Mouse (Mus musculus): ENCODE measurements around the gene Eva1c.

Eva1c gene

DNA sequence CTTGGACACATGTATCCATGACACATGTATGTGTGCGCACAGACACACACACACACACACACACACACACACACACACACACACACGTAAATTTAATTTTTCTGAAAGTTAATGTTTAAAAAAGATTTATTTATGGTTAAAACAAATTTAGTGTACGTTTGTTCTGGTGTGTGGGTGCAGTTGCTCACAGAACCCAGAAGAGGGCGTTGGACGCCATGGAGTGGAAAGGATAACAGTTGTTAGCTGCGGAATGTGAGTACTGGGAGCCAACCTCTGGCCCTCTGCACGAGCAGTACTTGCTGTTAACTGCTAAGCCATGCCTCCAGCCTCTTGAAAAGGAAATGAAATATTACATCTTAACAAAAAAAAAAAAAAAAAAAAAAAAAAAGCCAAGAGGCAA lies at the start of gene Eva1c:
TSS of gene Eva1c (plus strand) at position 263 of the 400 bp plus-strand sequence.
- WGBS: 75% methylated on average over 7 of the region's 7 CpGs

DNA sequence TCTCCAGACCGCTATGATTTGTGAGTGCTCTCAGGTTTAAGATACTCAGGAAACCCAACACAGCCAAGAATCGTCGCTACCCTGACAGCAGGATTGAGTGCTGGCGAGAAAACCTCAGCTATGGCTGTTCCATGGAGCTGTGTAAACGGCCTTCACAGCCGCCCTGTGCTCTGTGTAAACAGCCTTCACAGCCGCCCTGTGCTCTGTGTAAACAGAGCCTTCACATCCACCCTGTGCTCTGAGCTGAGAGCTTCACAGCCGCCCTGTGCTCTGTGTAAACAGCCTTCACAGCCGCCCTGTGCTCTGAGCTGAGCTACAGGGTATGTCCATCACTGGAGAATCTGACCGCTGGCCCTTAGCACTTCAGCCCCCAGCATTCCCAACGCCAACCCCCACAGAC lies 46.7 kb upstream of the Eva1c start:
- 90% methylated on average over 11 of the region's 11 CpGs for WGBS

DNA sequence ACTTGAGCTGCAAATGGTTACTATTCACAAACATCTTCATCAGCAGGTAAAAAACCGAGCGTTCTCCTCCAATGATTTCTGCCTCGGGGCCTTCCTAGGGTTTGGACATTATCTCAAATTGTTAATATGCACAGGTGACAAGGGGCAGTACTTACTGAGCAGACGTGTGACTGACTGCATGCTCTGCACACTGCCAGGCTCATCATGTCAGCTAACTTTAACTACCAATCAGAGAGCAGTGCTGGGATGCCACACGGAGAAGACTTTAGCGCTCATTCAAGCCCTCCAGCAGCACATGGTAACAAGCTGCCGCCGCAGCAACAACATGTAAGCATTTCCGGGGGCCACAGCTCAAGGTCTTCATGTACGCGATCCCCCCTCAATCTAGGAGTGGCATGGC lies 43.2 kb upstream of the Eva1c start:
- WGBS: 92% methylated on average over 11 of the region's 11 CpGs

DNA sequence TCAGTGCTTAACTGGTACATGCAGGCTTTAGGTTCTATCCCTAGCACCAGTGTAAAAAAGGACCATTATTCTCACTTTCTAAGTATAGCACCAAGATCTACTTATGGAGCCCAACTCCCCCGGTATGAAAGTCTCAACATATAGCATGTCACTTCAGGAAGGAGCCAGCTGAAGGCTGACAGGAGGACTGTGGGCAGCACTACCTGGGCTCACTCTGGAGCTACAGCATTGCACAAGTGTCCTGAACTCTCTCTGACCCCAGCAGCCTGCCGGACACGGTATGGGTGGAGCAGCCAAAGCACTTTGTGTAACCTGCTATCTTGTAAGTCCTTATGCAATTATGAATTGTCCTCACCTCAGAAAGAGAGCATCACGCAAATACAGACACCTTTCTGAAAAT lies 41.3 kb upstream of the Eva1c start:
- WGBS: 55% methylated on average over 4 of the region's 4 CpGs

- WGBS: 93% methylated on average over 6 of the region's 6 CpGs
Observed at GRCm38 (mm10) chr16:90788580-90788979, 37.9 kb upstream of the Eva1c start.

GRCm38 (mm10) chr16:90790946-90791345 lies 35.6 kb upstream of the Eva1c start:
- WGBS: 81% methylated on average over 6 of the region's 6 CpGs

- WGBS: 61% methylated on average over 5 of the region's 5 CpGs
Observed at GRCm38 (mm10) chr16:90792066-90792465, 34.5 kb upstream of the Eva1c start.

DNA sequence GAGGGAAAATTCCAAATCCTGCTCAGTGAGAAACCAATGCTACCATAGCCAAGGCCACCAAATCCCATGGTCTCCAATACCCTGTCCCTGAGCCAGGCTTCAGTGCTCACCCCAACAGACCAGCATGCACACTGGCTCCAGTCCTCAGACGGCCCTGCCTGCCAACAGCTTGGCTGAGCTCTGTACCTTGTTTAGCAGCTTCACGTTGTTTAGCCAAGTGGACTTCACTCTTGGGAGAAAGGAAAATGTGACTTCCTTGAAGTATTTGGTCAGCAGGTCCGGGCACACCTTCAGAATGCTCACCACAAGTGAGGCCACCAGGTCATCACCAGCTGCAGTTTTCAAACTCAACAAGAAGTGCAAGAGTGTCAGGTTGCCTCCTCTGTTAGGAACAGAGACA lies 34.0 kb upstream of the Eva1c start:
- WGBS: 52% methylated on average over 3 of the region's 3 CpGs

- WGBS: 89% methylated on average over 8 of the region's 8 CpGs
Observed at GRCm38 (mm10) chr16:90798446-90798845, 28.1 kb upstream of the Eva1c start.

DNA sequence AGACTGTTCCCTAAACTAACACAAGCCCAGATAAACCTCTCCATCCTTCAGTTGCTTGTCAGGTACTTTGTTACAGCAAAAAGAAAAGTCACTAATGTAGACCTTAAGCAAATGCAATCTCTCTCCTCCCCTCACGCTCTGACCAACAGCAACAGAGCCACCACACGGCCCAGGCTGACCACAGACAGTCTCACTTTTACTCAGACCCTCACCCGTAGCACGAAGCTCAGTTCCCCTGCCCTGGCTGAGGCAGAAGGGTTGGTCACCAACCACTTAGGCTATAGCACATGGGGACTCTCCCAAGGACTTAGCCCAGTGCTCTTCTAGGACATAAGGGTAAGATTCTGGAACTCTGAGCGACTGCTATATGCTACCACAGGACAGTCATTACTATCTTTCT lies 27.7 kb upstream of the Eva1c start:
- 94% methylated on average over 5 of the region's 5 CpGs for WGBS

GRCm38 (mm10) chr16:90799840-90800239 lies 26.7 kb upstream of the Eva1c start:
- 75% methylated on average over 10 of the region's 10 CpGs for WGBS

GRCm38 (mm10) chr16:90801251-90801650 lies 25.3 kb upstream of the Eva1c start:
- WGBS: 57% methylated on average over 5 of the region's 5 CpGs

DNA sequence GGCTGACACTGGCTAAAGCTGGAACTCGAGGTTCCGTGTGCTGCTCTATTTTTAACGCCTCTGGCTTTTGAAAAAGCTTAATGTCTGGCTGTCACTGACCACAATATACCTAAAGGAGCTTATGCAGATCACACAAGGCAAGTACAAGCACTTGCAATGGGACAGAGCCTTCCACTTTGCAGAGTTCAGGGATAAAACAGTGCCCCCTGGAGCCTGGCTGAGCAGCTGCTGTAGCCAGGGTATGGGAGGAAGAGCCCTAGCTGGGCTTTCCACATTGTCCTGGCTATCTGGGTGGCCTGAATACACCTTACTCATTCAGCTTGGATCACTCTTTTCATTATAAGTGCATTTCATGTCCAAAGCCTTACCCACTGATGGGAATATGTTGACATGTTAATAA lies 24.6 kb upstream of the Eva1c start:
- 70% methylated on average over 3 of the region's 3 CpGs for WGBS

GRCm38 (mm10) chr16:90804466-90804865 lies 22.1 kb upstream of the Eva1c start:
- WGBS: 92% methylated on average over 5 of the region's 5 CpGs

DNA sequence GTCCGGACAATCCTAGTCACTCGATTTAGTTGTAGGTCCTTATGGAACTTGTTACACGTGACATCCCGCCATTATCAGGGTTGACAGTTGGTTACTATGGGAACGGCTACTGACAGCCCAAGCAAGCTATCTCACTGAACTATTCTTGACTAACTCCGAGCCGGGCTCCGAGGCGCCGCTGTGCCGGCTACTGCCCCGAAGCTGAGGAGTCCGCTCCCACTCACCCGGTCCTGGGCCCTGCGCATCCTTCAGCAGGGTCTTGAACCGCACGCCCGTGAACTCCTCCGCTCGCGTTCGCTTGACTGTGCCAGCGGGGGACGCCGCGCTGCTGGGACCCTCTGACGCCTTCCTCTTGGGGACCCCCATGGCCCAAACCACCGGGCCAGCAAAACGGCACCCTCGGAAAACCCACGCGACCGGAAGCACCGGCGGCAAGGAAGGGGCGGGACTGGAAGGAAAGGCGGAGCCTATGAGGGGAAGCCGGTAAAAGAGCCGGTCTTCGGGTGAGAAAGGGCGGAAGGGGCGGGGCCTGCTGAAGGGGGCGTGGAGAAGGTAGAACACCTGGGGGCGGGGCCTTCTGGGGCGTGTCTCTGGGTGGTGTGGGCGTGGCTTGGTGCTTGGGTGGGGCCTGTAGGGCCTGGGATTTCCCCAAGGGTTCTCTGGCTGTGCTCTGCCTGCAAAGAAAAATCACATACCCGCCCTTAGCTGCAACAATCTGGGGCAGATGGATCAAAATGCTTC lies 16.4 kb upstream of the Eva1c start, which contains the start of gene Urb1:
TSS of gene Urb1 (minus strand) at position 439 of the 741 bp plus-strand sequence.
- under 1% methylated on average over 47 of the region's 47 CpGs for WGBS

- WGBS: 29% methylated on average over 11 of the region's 11 CpGs
Observed at GRCm38 (mm10) chr16:90810716-90811256, 15.7 kb upstream of the Eva1c start.

- 81% methylated on average over 5 of the region's 5 CpGs for WGBS
Observed at GRCm38 (mm10) chr16:90812086-90812485, 14.4 kb upstream of the Eva1c start.

- 85% methylated on average over 6 of the region's 6 CpGs for WGBS
Observed at GRCm38 (mm10) chr16:90820326-90820725, 6.2 kb upstream of the Eva1c start.

GRCm38 (mm10) chr16:90821046-90821697 lies 5.3 kb upstream of the Eva1c start:
- 70% methylated on average over 14 of the region's 14 CpGs for WGBS

- WGBS: 92% methylated on average over 10 of the region's 10 CpGs
Observed at GRCm38 (mm10) chr16:90822284-90822935, 4.1 kb upstream of the Eva1c start.

DNA sequence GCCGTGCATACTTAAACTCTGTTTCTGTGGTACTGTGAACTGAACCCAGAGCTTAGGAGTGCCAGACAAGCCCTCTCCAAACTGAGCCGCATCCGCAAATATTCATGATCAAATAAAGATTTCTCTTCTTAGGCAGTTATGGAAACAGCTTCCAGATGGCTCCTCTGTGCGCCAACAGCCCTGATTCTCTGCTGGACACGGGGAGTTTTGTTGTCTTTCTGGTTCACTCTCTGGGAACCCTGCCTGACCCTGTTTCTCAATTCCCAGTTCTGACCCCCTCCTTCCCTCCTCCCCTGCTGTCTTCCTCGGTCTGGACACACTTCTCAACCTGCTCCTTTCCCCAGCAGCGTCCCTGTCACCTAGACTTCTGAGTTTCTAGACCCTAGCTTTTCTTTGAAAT lies 3.5 kb upstream of the Eva1c start:
- 46% methylated on average over 7 of the region's 7 CpGs for WGBS

- 66% methylated on average over 4 of the region's 4 CpGs for WGBS
Observed at GRCm38 (mm10) chr16:90823986-90824385, 2.5 kb upstream of the Eva1c start.
